Mouse (Mus musculus): ENCODE results near the gene Tomm70a.

- TF ChIP-seq EP300 (IDR thresholded peaks at IDR 0.05; ENCODE audit: low read depth): no peak
- TF ChIP-seq CTCF (IDR thresholded peaks at IDR 0.05; ENCODE audit: low read depth): no peak
These were observed 3.9 kb upstream of the Tomm70a start for GRCm38 (mm10) chr16:57117562-57117961.
